Mouse (Mus musculus): Measurements from ENCODE around the gene Tigd3.
A peak's percentile ranks its signal among the peaks of the same experiment; 100 is the strongest.

Gene Tigd3

GRCm38 (mm10) chr19:5877618-5878361, 16.2 kb downstream of the Tigd3 start, which contains the start of gene Slc25a45:
TSS of gene Slc25a45 (plus strand) at chr19:5877808.
- peak; percentile 86 for DNase-seq (ENCODE audit: low read depth)

- DNase-seq (ENCODE audit: low read depth): peak; percentile 96
These were observed 18.9 kb downstream of the Tigd3 start, which contains the start of gene Frmd8 for GRCm38 (mm10) chr19:5874969-5875480. TSS of gene Frmd8 (minus strand) at chr19:5875274.

GRCm38 (mm10) chr19:5874391-5874968, 19.5 kb downstream of the Tigd3 start:
- peak; percentile 45 for DNase-seq (ENCODE audit: low read depth)

GRCm38 (mm10) chr19:5872931-5873556, 20.9 kb downstream of the Tigd3 start:
- peak; percentile 48 for DNase-seq (ENCODE audit: low read depth)

- DNase-seq (ENCODE audit: low read depth): peak; percentile 40
These were observed 21.4 kb downstream of the Tigd3 start for GRCm38 (mm10) chr19:5872528-5872927.

GRCm38 (mm10) chr19:5871683-5872082, 22.3 kb downstream of the Tigd3 start:
- peak; percentile 37 for DNase-seq (ENCODE audit: low read depth)

GRCm38 (mm10) chr19:5871273-5871672, 22.7 kb downstream of the Tigd3 start:
- peak; percentile 52 for DNase-seq (ENCODE audit: low read depth)

GRCm38 (mm10) chr19:5868096-5868495, 25.9 kb downstream of the Tigd3 start:
- DNase-seq (ENCODE audit: low read depth): no peak

- no peak for DNase-seq (ENCODE audit: low read depth)
These were observed 29.1 kb downstream of the Tigd3 start for GRCm38 (mm10) chr19:5864710-5865398.

GRCm38 (mm10) chr19:5863776-5864175, 30.2 kb downstream of the Tigd3 start:
- DNase-seq (ENCODE audit: low read depth): no peak

GRCm38 (mm10) chr19:5862335-5863085, 31.4 kb downstream of the Tigd3 start:
- DNase-seq (ENCODE audit: low read depth): peak; percentile 32

GRCm38 (mm10) chr19:5856604-5857003, 37.3 kb downstream of the Tigd3 start:
- DNase-seq (ENCODE audit: low read depth): no peak

GRCm38 (mm10) chr19:5852035-5852722, 41.8 kb downstream of the Tigd3 start:
- DNase-seq (ENCODE audit: low read depth): no peak

GRCm38 (mm10) chr19:5851481-5851971, 42.4 kb downstream of the Tigd3 start:
- no peak for DNase-seq (ENCODE audit: low read depth)

GRCm38 (mm10) chr19:5850860-5851259, 43.1 kb downstream of the Tigd3 start:
- DNase-seq (ENCODE audit: low read depth): no peak

- peak; percentile 95 for DNase-seq (ENCODE audit: low read depth)
These were observed 44.0 kb downstream of the Tigd3 start for GRCm38 (mm10) chr19:5849843-5850527.

- peak; percentile 36 for DNase-seq (ENCODE audit: low read depth)
These were observed 44.9 kb downstream of the Tigd3 start for GRCm38 (mm10) chr19:5848826-5849672.

- DNase-seq (ENCODE audit: low read depth): peak; percentile 38
These were observed 45.7 kb downstream of the Tigd3 start for GRCm38 (mm10) chr19:5848032-5848825.

Measured in naive thymus-derived CD4-positive, alpha-beta T cell, adult 2 months (primary cell).